Mouse (Mus musculus): ENCODE results near the gene Prtn3. TPM values are rescaled to one million over a fixed set of nuclear protein-coding genes. Genes with fewer than 3 reads are reported as not detected.

Prtn3 gene
- polyA plus RNA-seq, 1 experiment from 2014 or later = 12.8 TPM

DNA sequence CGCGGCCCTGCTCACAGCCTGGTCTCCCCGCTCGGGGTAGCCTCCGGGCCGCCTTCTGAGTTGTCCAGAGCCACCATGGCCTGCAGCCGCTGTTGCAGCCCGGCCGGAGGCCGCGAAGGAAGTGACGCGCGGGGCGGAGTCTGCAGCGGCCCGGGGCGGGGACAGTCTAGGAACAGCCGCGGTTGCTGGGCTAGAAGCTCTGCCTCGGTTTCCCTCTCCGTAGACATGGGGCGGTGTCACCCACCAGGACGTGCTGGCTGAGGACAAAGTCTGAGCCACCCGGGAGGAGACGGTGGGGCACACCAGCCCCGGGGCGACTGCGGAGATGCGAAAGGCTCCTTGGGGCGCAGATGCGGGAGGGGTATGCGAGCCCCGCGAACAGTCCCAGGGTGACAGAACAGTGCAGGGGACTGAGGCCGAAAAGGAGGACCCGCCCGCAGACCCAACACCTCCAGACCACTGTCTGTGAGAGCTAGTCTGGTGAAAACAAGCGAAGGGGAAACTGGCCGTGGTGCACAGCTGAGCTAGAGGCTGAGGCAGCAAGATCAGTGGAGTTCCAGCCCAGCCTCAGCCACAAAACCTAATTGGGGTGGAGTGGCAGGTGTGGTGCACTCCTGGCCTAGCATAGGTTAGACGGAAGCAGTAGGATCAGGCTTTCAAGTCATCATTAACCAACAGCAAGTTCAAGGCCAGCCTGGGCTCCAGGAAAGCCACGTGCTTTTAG is 42.7 kb downstream of the Prtn3 start, which contains the start of gene Kiss1r:
Gene Kiss1r (plus strand): TSS at position 164 of the 724 bp plus-strand sequence.
- ATAC-seq = peak; percentile 90
- peak within 1 kb of the TSS; percentile 98 for H3K9ac ChIP-seq
- peak within 1 kb of the TSS; percentile 51; the same call in 1 of the 2 replicates for H3K27ac ChIP-seq
- peaks cover 53% of the 10 kb centered on the region for H3K4me1 ChIP-seq
- H3K4me3 ChIP-seq = peak within 1 kb of the TSS; percentile 82
- peaks cover 10% of the 10 kb centered on the region for H3K36me3 ChIP-seq (ENCODE audit: poor library complexity, severe bottlenecking)
- no peaks in the 10 kb centered on the region for H3K9me3 ChIP-seq (replicated peaks)
- H3K27me3 ChIP-seq = peaks cover 48% of the 10 kb centered on the region
- H3K4me2 ChIP-seq = peak within 1 kb of the TSS; percentile 98
- WGBS = 2% methylated on average over 41 of the region's 42 CpGs

- Histone ChIP-seq H3K4me1 (peaks cover 53% of the 10 kb centered on the region), H3K4me2 (peak overlapping the region; percentile 98), H3K27ac (no peak overlapping the region), H3K9me3 (replicated peaks) (no peaks in the 10 kb centered on the region), H3K36me3 (ENCODE audit: poor library complexity, severe bottlenecking) (peaks cover 5% of the 10 kb centered on the region; the same call in 1 of the 2 replicates), H3K4me3 (peak overlapping the region; percentile 82; the same call in 1 of the 2 replicates), H3K27me3 (peaks cover 55% of the 10 kb centered on the region), H3K9ac (no peak overlapping the region)
- WGBS = 55% methylated on average over 5 of the region's 5 CpGs
- ATAC-seq = no peak
Observed at GRCm38 (mm10) chr10:79917532-79918100, 43.3 kb downstream of the Prtn3 start.

GRCm38 (mm10) chr10:79918231-79919078 is 44.2 kb downstream of the Prtn3 start:
- Histone ChIP-seq H3K27ac (no peak overlapping the region), H3K4me2 (peak overlapping the region; percentile 16), H3K27me3 (peaks cover 63% of the 10 kb centered on the region), H3K36me3 (ENCODE audit: poor library complexity, severe bottlenecking) (peaks cover under 1% of the 10 kb centered on the region; the same call in 1 of the 2 replicates), H3K4me1 (peaks cover 53% of the 10 kb centered on the region), H3K9me3 (replicated peaks) (no peaks in the 10 kb centered on the region), H3K9ac (peak overlapping the region; percentile 2; the same call in 1 of the 2 replicates), H3K4me3 (peak overlapping the region; percentile 15; the same call in 1 of the 2 replicates)
- ATAC-seq = no peak
- 3% methylated on average over 35 of the region's 35 CpGs for WGBS

- Histone ChIP-seq H3K27ac (no peak overlapping the region), H3K36me3 (ENCODE audit: poor library complexity, severe bottlenecking) (no peaks in the 10 kb centered on the region), H3K4me2 (no peak overlapping the region), H3K9ac (no peak overlapping the region), H3K4me1 (peaks cover 47% of the 10 kb centered on the region), H3K9me3 (replicated peaks) (no peaks in the 10 kb centered on the region), H3K27me3 (peaks cover 72% of the 10 kb centered on the region), H3K4me3 (0 out of 2 replicates have a peak overlapping the region, but pooled peaks have one; percentile 3)
- 3% methylated on average over 21 of the region's 21 CpGs for WGBS
- ATAC-seq = no peak
Observed at GRCm38 (mm10) chr10:79919251-79919849, 45.1 kb downstream of the Prtn3 start.

DNA sequence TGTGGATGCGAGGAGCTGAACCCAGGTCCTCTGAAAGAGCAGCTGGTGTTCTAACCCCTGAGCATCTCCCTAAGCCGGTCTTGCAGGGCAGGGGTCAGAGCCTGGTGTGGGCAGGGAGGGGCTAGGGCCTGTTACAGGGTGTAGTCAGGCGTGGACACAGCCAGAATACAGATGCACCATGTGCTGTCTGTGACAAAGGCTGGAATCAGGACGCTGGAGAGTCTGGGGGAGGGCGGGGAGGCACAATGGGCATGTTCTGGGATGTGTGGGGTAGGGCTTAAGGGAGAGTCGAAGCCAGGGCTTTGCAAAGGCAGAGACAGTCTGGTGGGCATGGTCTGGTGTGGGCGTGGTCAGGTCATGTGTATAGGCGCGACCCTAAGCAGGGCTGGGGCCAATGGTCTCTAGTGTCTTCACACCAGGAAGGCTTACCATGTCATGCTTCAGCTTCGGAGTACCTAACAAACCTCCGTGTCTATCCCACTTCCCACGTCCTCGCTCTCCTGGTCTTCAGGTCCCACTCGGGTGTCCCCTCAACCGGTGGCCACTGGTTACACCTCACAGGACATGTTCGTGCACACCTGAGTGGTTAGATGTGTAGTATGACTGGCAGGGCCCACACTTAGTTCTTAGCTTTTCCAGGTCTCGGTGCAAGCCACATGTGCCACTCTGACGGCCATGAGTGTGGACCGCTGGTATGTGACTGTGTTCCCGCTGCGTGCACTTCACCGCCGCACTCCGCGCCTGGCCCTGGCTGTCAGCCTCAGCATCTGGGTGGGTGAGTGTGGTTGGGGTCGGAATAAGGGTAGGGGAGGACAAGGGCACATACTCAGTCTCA is 46.0 kb downstream of the Prtn3 start:
- H3K4me2 ChIP-seq = no peak overlapping the region
- H3K27ac ChIP-seq = no peak overlapping the region
- H3K4me3 ChIP-seq = peak overlapping the region; percentile 26; the same call in 1 of the 2 replicates
- peaks cover 38% of the 10 kb centered on the region for H3K4me1 ChIP-seq
- ATAC-seq = no peak
- no peaks in the 10 kb centered on the region for H3K36me3 ChIP-seq (ENCODE audit: poor library complexity, severe bottlenecking)
- 14% methylated on average over 25 of the region's 26 CpGs for WGBS
- H3K9me3 ChIP-seq (replicated peaks) = no peaks in the 10 kb centered on the region
- H3K27me3 ChIP-seq = peaks cover 72% of the 10 kb centered on the region
- no peak overlapping the region for H3K9ac ChIP-seq

GRCm38 (mm10) chr10:79920958-79921535 is 46.8 kb downstream of the Prtn3 start, which contains the start of gene R3hdm4:
Gene R3hdm4 (minus strand): TSS chr10:79921208.
- H3K27ac ChIP-seq = no peak within 1 kb of the TSS
- H3K4me1 ChIP-seq = peaks cover 36% of the 10 kb centered on the region
- no peak for ATAC-seq
- H3K36me3 ChIP-seq (ENCODE audit: poor library complexity, severe bottlenecking) = no peaks in the 10 kb centered on the region
- H3K9me3 ChIP-seq (replicated peaks) = no peaks in the 10 kb centered on the region
- H3K9ac ChIP-seq = peak within 1 kb of the TSS; percentile 38; the same call in 1 of the 2 replicates
- H3K4me2 ChIP-seq = peak within 1 kb of the TSS; percentile 44
- WGBS = 3% methylated on average over 29 of the region's 41 CpGs
- peaks cover 72% of the 10 kb centered on the region for H3K27me3 ChIP-seq
- peak within 1 kb of the TSS; percentile 26 for H3K4me3 ChIP-seq

DNA sequence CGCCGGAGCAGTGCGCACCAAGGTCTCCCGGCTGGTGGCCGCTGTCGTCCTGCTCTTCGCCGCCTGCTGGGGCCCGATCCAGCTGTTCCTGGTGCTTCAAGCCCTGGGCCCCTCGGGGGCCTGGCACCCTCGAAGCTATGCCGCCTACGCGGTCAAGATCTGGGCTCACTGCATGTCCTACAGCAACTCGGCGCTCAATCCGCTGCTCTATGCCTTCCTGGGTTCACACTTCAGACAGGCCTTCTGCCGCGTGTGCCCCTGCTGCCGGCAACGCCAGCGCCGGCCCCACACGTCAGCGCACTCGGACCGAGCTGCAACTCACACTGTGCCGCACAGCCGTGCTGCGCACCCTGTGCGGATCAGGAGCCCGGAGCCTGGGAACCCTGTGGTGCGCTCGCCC is 47.3 kb downstream of the Prtn3 start:
- Histone ChIP-seq H3K27ac (no peak overlapping the region), H3K9me3 (replicated peaks) (no peaks in the 10 kb centered on the region), H3K4me3 (peak overlapping the region; percentile 26), H3K4me2 (peak overlapping the region; percentile 44), H3K27me3 (peaks cover 72% of the 10 kb centered on the region), H3K9ac (peak overlapping the region; percentile 38; the same call in 1 of the 2 replicates), H3K4me1 (peaks cover 39% of the 10 kb centered on the region), H3K36me3 (ENCODE audit: poor library complexity, severe bottlenecking) (no peaks in the 10 kb centered on the region)
- ATAC-seq = no peak
- 1% methylated on average over 34 of the region's 34 CpGs for WGBS

GRCm38 (mm10) chr10:79924998-79925784 is 50.9 kb downstream of the Prtn3 start:
- WGBS = 13% methylated on average over 29 of the region's 29 CpGs
- Histone ChIP-seq H3K4me2 (peak overlapping the region; percentile 93), H3K4me3 (no peak overlapping the region), H3K36me3 (ENCODE audit: poor library complexity, severe bottlenecking) (no peaks in the 10 kb centered on the region), H3K27me3 (peaks cover 41% of the 10 kb centered on the region), H3K4me1 (peaks cover 44% of the 10 kb centered on the region), H3K27ac (no peak overlapping the region), H3K9ac (no peak overlapping the region), H3K9me3 (replicated peaks) (no peaks in the 10 kb centered on the region)
- peak; percentile 3; the same call in 1 of the 2 replicates for ATAC-seq

- Histone ChIP-seq H3K27ac (0 out of 2 replicates have a peak overlapping the region, but pooled peaks have one; percentile 89), H3K4me2 (peak overlapping the region; percentile 93), H3K27me3 (peaks cover 34% of the 10 kb centered on the region), H3K9me3 (replicated peaks) (no peaks in the 10 kb centered on the region), H3K36me3 (ENCODE audit: poor library complexity, severe bottlenecking) (peaks cover 5% of the 10 kb centered on the region; the same call in 1 of the 2 replicates), H3K9ac (peak overlapping the region; percentile 88), H3K4me3 (peak overlapping the region; percentile 98), H3K4me1 (peaks cover 41% of the 10 kb centered on the region)
- no peak for ATAC-seq
- WGBS = 9% methylated on average over 14 of the region's 15 CpGs
Observed at GRCm38 (mm10) chr10:79925785-79926490, 51.7 kb downstream of the Prtn3 start.
